Mouse (Mus musculus) gastrocnemius, postnatal 14 days (tissue): ENCODE measurements around the gene Lpcat3. TPM values are rescaled to one million over a fixed set of nuclear protein-coding genes. Genes with fewer than 3 reads are reported as not detected.

Experiments
- DNase-seq: peaks from one replicate; pipeline ENCODE4 v3.0.0; 2021; ENCODE audit warnings: mixed read lengths
- intact Hi-C: fragments of 180-260 bp; cut with DNase I; formaldehyde crosslinking; loops from one replicate; pipeline ENCODE4 v1.15.1; 2025; ENCODE audit warnings: low total_unique reads
- total RNA-seq, 2 experiments: library from RNA; stranded (reverse); gene quantifications; 2 replicates each; pipeline ENCODE4 v1.2.3; 2021

Gene Lpcat3
- total RNA-seq, 2 experiments from 2014 or later = 26.3 to 32.3 TPM

GRCm38 (mm10) chr6:124699962-124700610, 37.3 kb downstream of the Lpcat3 start:
- intact Hi-C loops = loop anchor here (5.0 kb wide), 1 partner anchor 38 kb away; the partner anchor contains the start of gene Lpcat3
- peak; percentile 78 for DNase-seq

- intact Hi-C loops = loop anchor here (5.0 kb wide), 1 partner anchor 39 kb away; the partner anchor contains the start of gene Lpcat3
- no peak for DNase-seq
Measured at GRCm38 (mm10) chr6:124701338-124701737, 38.5 kb downstream of the Lpcat3 start.

- DNase-seq = no peak
- intact Hi-C loops = loop anchor here (5.0 kb wide), 1 partner anchor 40 kb away; the partner anchor contains the start of gene Lpcat3
Measured at GRCm38 (mm10) chr6:124702102-124702783, 39.4 kb downstream of the Lpcat3 start.

GRCm38 (mm10) chr6:124702784-124703103, 39.9 kb downstream of the Lpcat3 start:
- intact Hi-C loops = loop anchor here (5.0 kb wide), 1 partner anchor 40 kb away; the partner anchor contains the start of gene Lpcat3
- DNase-seq = peak; percentile 59

- intact Hi-C loops = loop anchor here (5.0 kb wide), 1 partner anchor 41 kb away; the partner anchor contains the start of gene Lpcat3
- no peak for DNase-seq
Measured at GRCm38 (mm10) chr6:124703789-124704188, 41.0 kb downstream of the Lpcat3 start.

- DNase-seq = no peak
- intact Hi-C loops = loop anchor here (5.0 kb wide), 1 partner anchor 42 kb away; the partner anchor contains the start of gene Lpcat3
Measured at GRCm38 (mm10) chr6:124704417-124704816, 41.6 kb downstream of the Lpcat3 start.

GRCm38 (mm10) chr6:124706061-124706627, 43.3 kb downstream of the Lpcat3 start:
- intact Hi-C loops = no loop called here
- DNase-seq = no peak

- intact Hi-C loops = no loop called here
- DNase-seq = no peak
Measured at GRCm38 (mm10) chr6:124708289-124708889, 45.6 kb downstream of the Lpcat3 start.

- peak; percentile 99 for DNase-seq
- intact Hi-C loops = loop anchor here (5.0 kb wide), 1 partner anchor 35 kb away; no protein-coding TSS in a partner anchor
Measured at GRCm38 (mm10) chr6:124711824-124712782, 49.3 kb downstream of the Lpcat3 start, which contains the start of the genes Emg1 and Phb2. Emg1 (minus strand) TSS chr6:124712178. Phb2 (plus strand) TSS chr6:124712336.

- intact Hi-C loops = loop anchor here (5.0 kb wide), 1 partner anchor 34 kb away; no protein-coding TSS in a partner anchor
- DNase-seq = no peak
Measured at GRCm38 (mm10) chr6:124712918-124713317, 50.1 kb downstream of the Lpcat3 start.

GRCm38 (mm10) chr6:124716864-124717490, 54.1 kb downstream of the Lpcat3 start:
- intact Hi-C loops = no loop called here
- no peak for DNase-seq

- intact Hi-C loops = no loop called here
- no peak for DNase-seq
Measured at GRCm38 (mm10) chr6:124717968-124718367, 55.1 kb downstream of the Lpcat3 start.

GRCm38 (mm10) chr6:124718703-124719102, 55.9 kb downstream of the Lpcat3 start:
- intact Hi-C loops = no loop called here
- no peak for DNase-seq

- intact Hi-C loops = no loop called here
- no peak for DNase-seq
Measured at GRCm38 (mm10) chr6:124719354-124719978, 56.6 kb downstream of the Lpcat3 start.

- DNase-seq = no peak
- intact Hi-C loops = no loop called here
Measured at GRCm38 (mm10) chr6:124720904-124721303, 58.1 kb downstream of the Lpcat3 start.

- DNase-seq = no peak
- intact Hi-C loops = no loop called here
Measured at GRCm38 (mm10) chr6:124722876-124723473, 60.1 kb downstream of the Lpcat3 start.

GRCm38 (mm10) chr6:124723541-124723940, 60.7 kb downstream of the Lpcat3 start:
- intact Hi-C loops = no loop called here
- DNase-seq = no peak
